Mouse (Mus musculus): Measurements from ENCODE around the gene Slc39a11.

DNA sequence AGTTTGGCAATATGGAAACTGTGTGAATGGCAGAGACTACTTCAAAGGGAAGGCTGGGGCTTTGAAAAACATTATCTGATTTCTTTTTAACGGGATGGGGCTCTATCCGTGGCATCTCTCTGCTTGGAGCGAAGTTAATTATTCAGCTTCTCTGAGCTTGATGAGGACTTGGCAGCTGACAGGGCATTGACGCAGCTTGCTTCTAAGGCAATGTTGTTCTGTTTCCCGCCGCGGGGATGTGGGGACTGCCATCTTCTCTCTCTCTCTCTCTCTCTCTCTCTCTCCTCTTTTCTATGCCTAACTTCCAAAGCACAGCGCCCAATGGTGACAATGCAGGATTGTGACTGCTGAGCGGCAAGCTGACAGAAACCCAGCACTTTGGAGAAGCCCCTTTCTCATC, 172.3 kb downstream of the Slc39a11 start:
- no peak for TF ChIP-seq POLR2A (IDR thresholded peaks at IDR 0.05; ENCODE audit: borderline replicate concordance, control insufficient read depth, low read depth, low read length)
- TF ChIP-seq CTCF (IDR thresholded peaks at IDR 0.05; ENCODE audit: control insufficient read depth, insufficient read depth, low read length) = no peak
